Mouse (Mus musculus) liver, postnatal 0 days (tissue): Measurements from ENCODE around the gene Tmem106b.

Source experiments
- CTCF ChIP-seq: sonication (generic); IDR thresholded peaks from 2 replicates; pipeline ENCODE4 v1.5.1; 2016; ENCODE audit warnings: antibody characterized with exemption, low read depth
- EP300 ChIP-seq: IDR thresholded peaks from 2 replicates; pipeline ENCODE4 v1.6.1; 2016; ENCODE audit warnings: antibody characterized with exemption, low read depth, mild to moderate bottlenecking

DNA sequence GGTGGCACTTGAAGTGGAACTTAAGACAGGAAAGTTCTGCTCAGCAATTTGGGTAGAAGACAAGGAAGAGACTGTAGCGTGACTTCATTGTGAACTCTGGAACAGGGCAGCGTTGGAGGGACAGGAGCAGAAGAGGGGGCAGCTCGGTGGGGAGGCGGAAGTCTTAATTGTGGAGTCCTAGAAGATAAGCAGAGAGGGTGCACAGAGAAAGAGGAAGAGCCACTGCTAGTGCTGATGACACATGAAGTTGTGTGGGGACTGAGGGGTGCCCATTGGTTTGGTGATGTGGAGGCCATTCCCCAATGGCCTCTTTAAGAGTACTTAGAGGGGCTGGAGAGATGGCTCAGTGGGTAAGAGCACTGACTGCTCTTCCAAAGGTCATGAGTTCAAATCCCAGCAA lies 3.5 kb downstream of the Tmem106b start:
- no peak for TF ChIP-seq EP300
- no peak for TF ChIP-seq CTCF
